Mouse (Mus musculus): ENCODE data around the gene Poc1a.

Poc1a gene

DNA sequence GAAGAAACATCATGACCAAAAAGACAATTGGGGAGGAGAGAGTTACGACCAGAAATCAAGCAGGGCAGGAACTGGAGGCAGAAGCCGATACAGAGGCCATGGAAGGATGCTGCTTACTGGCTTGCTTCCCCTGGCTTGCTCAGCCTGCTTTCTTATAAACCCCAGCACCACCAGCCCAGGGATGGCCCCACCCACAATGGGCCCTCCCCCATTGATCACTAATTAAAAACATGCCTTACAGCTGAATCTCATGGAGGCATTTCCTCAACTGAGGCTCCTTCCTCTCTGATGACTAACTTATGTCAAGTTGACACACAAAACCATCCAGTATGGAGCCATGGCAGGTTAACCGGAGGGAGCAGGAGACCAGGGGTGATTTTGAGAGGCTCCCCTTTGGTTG is 118.9 kb downstream of the Poc1a start:
- no peak for DNase-seq (ENCODE audit: low read depth, low spot score)

Measured in WW6 (cell line).